Mouse (Mus musculus) MEL (cell line): ENCODE data around the gene Maf. TPM values are rescaled to one million over a fixed set of nuclear protein-coding genes. Genes with fewer than 3 reads are reported as not detected.

Experiments
- DNase-seq: peaks from one replicate; pipeline ENCODE4 v3.0.0; 2011; ENCODE audit warnings: low read depth, low spot score
- H3K27ac ChIP-seq: 2 replicates; pipeline ENCODE4 v1.5.1; 2012; ENCODE audit warnings: low read depth, mild to moderate bottlenecking, control low read depth, low read length, moderate library complexity; ENCODE audit not compliant: control insufficient read depth
- H3K27me3 ChIP-seq, 2 experiments: fragments of 150-350 bp in 1 of 2; sonication (generic) in 1 of 2; 2 replicates each; pipeline ENCODE4 v1.6.1; 2012; ENCODE audit warnings: low read length in 2 of 2, mild to moderate bottlenecking in 2 of 2, improper control_type of control experiment in 1 of 2, moderate library complexity in 1 of 2; ENCODE audit not compliant: insufficient read depth in 2 of 2, control insufficient read depth in 1 of 2
- H3K36me3 ChIP-seq, 2 experiments: 2 replicates each; pipeline ENCODE4 v1.6.1; 2012 to 2014; ENCODE audit warnings: low read length in 2 of 2, improper control_type of control experiment in 1 of 2, inconsistent platforms in 1 of 2, mild to moderate bottlenecking in 1 of 2; ENCODE audit not compliant: insufficient read depth in 2 of 2, control insufficient read depth in 1 of 2
- H3K4me1 ChIP-seq, 2 experiments: fragments of 150-350 bp in 1 of 2; sonication (generic) in 1 of 2; 2 replicates each; pipeline ENCODE4 v1.6.1; 2012; ENCODE audit warnings: low read length in 2 of 2, improper control_type of control experiment in 1 of 2, mild to moderate bottlenecking in 1 of 2; ENCODE audit not compliant: insufficient read depth in 2 of 2, control insufficient read depth in 1 of 2
- H3K4me3 ChIP-seq, 2 experiments: fragments of 150-350 bp in 1 of 2; sonication (generic) in 1 of 2; 2 replicates each; pipeline ENCODE4 v1.5.1; 2012; ENCODE audit warnings: low read depth in 2 of 2, low read length in 2 of 2, mild to moderate bottlenecking in 2 of 2, moderate library complexity in 2 of 2, control low read depth in 1 of 2, improper control_type of control experiment in 1 of 2; ENCODE audit not compliant: control insufficient read depth in 1 of 2, insufficient read depth in 1 of 2
- H3K79me2 ChIP-seq: 2 replicates; pipeline ENCODE4 v1.6.1; 2012; ENCODE audit warnings: mild to moderate bottlenecking, low read length, moderate library complexity; ENCODE audit not compliant: control insufficient read depth, poor library complexity, insufficient read depth
- H3K9ac ChIP-seq: 2 replicates; pipeline ENCODE4 v1.6.1; 2012; ENCODE audit warnings: low read depth, mild to moderate bottlenecking, control low read depth, low read length, moderate library complexity; ENCODE audit not compliant: control insufficient read depth, poor library complexity, severe bottlenecking
- H3K9me3 ChIP-seq: fragments of 150-350 bp; sonication (generic); replicated peaks from 2 replicates; pipeline ENCODE4 v1.6.1; 2012; ENCODE audit warnings: mild to moderate bottlenecking, low read length, improper control_type of control experiment, moderate library complexity; ENCODE audit not compliant: insufficient read depth
- BHLHE40 ChIP-seq: IDR thresholded peaks from 2 replicates; pipeline ENCODE4 v1.6.1; 2012; ENCODE audit warnings: low read depth, mild to moderate bottlenecking, inconsistent platforms, low read length, improper control_type of control experiment, borderline replicate concordance
- CHD2 ChIP-seq: IDR thresholded peaks from 2 replicates; pipeline ENCODE4 v1.6.1; 2011; ENCODE audit warnings: low read length, improper control_type of control experiment
- CTCF ChIP-seq, 3 experiments: IDR thresholded peaks in 2 of 3; conservative IDR thresholded peaks in 1 of 3; 2 replicates each; pipeline ENCODE4 v1.5.1; 2011 to 2012; ENCODE audit warnings: low read length in 3 of 3, low read depth in 2 of 3, mild to moderate bottlenecking in 2 of 3, improper control_type of control experiment in 1 of 3, inconsistent platforms in 1 of 3, mixed read lengths in 1 of 3, moderate library complexity in 1 of 3; ENCODE audit not compliant: control insufficient read depth in 1 of 3, insufficient read depth in 1 of 3, poor library complexity in 1 of 3, severe bottlenecking in 1 of 3
- ELF1 ChIP-seq: IDR thresholded peaks from 2 replicates; pipeline ENCODE4 v1.6.1; 2014; ENCODE audit warnings: low read depth, mild to moderate bottlenecking, inconsistent platforms, low read length, improper control_type of control experiment, moderate library complexity
- GABPA ChIP-seq: IDR thresholded peaks from 2 replicates; pipeline ENCODE4 v1.6.1; 2012; ENCODE audit warnings: low read depth, mild to moderate bottlenecking, inconsistent platforms, low read length, improper control_type of control experiment, moderate library complexity
- GATA1 ChIP-seq: IDR thresholded peaks from 2 replicates; pipeline ENCODE4 v1.6.1; 2011; ENCODE audit warnings: low read depth, low read length, improper control_type of control experiment
- JUND ChIP-seq: IDR thresholded peaks from 2 replicates; pipeline ENCODE4 v1.6.1; 2011; ENCODE audit warnings: low read depth, mild to moderate bottlenecking, improper control_type of control experiment, low read length
- KAT2A ChIP-seq: conservative IDR thresholded peaks from 2 replicates; pipeline ENCODE4 v1.6.1; 2012; ENCODE audit warnings: low read depth, low read length, improper control_type of control experiment, inconsistent platforms
- MAZ ChIP-seq: IDR thresholded peaks from 2 replicates; pipeline ENCODE4 v1.6.1; 2012; ENCODE audit warnings: low read depth, mild to moderate bottlenecking, inconsistent platforms, low read length, improper control_type of control experiment
- MEF2A ChIP-seq: IDR thresholded peaks from 2 replicates; pipeline ENCODE4 v1.6.1; 2014; ENCODE audit warnings: low read depth, mild to moderate bottlenecking, inconsistent platforms, low read length, improper control_type of control experiment; ENCODE audit not compliant: poor library complexity, insufficient replicate concordance, severe bottlenecking; ENCODE audit errors: extremely low read depth
- MXI1 ChIP-seq: IDR thresholded peaks from 2 replicates; pipeline ENCODE4 v1.6.1; 2011; ENCODE audit warnings: mild to moderate bottlenecking, low read depth, low read length, improper control_type of control experiment
- MYB ChIP-seq: IDR thresholded peaks from 2 replicates; pipeline ENCODE4 v1.6.1; 2011; ENCODE audit warnings: mild to moderate bottlenecking, low read depth, low read length, improper control_type of control experiment
- MYC ChIP-seq: IDR thresholded peaks from 2 replicates; pipeline ENCODE4 v1.6.1; 2011; ENCODE audit warnings: low read depth, mild to moderate bottlenecking, low read length, improper control_type of control experiment, moderate library complexity
- NELFE ChIP-seq: IDR thresholded peaks from 2 replicates; pipeline ENCODE4 v1.6.1; 2011; ENCODE audit warnings: low read depth, low read length, improper control_type of control experiment
- NRF1 ChIP-seq: IDR thresholded peaks from 2 replicates; pipeline ENCODE4 v1.6.1; 2014; ENCODE audit warnings: low read depth, mild to moderate bottlenecking, inconsistent platforms, low read length, improper control_type of control experiment, moderate library complexity; ENCODE audit not compliant: poor library complexity, insufficient read depth, severe bottlenecking
- POLR2A ChIP-seq, 2 experiments: IDR thresholded peaks; 2 replicates each; pipeline ENCODE4 v1.6.1; 2011 to 2012; ENCODE audit warnings: low read length in 2 of 2, mild to moderate bottlenecking in 2 of 2, control low read depth in 1 of 2, improper control_type of control experiment in 1 of 2, low read depth in 1 of 2, moderate library complexity in 1 of 2; ENCODE audit not compliant: control insufficient read depth in 1 of 2, insufficient read depth in 1 of 2, poor library complexity in 1 of 2
- POLR2AphosphoS2 ChIP-seq: IDR thresholded peaks from 2 replicates; pipeline ENCODE4 v1.6.1; 2011; ENCODE audit warnings: low read length, improper control_type of control experiment
- POLR2AphosphoS5 ChIP-seq: IDR thresholded peaks from 2 replicates; pipeline ENCODE4 v1.6.1; 2012; ENCODE audit warnings: low read depth, borderline replicate concordance, mild to moderate bottlenecking, inconsistent platforms, low read length, moderate library complexity, mixed read lengths
- RAD21 ChIP-seq: IDR thresholded peaks from 2 replicates; pipeline ENCODE4 v1.6.1; 2011; ENCODE audit warnings: mild to moderate bottlenecking, low read depth, low read length, improper control_type of control experiment
- RCOR1 ChIP-seq: IDR thresholded peaks from 2 replicates; pipeline ENCODE4 v1.6.1; 2012; ENCODE audit warnings: low read depth, mild to moderate bottlenecking, inconsistent platforms, low read length, improper control_type of control experiment
- TAL1 ChIP-seq: IDR thresholded peaks from 2 replicates; pipeline ENCODE4 v1.6.1; 2012; ENCODE audit warnings: mild to moderate bottlenecking, inconsistent platforms, low read length, moderate library complexity, mixed read lengths
- USF1 ChIP-seq: IDR thresholded peaks from 2 replicates; pipeline ENCODE4 v1.6.1; 2014; ENCODE audit warnings: low read depth, mild to moderate bottlenecking, inconsistent platforms, low read length, improper control_type of control experiment, moderate library complexity
- USF2 ChIP-seq, 2 experiments: IDR thresholded peaks; 2 replicates each; pipeline ENCODE4 v1.6.1; 2011 to 2012; ENCODE audit warnings: improper control_type of control experiment in 2 of 2, low read length in 2 of 2, borderline replicate concordance in 1 of 2, inconsistent platforms in 1 of 2, low read depth in 1 of 2, mild to moderate bottlenecking in 1 of 2; ENCODE audit not compliant: insufficient read depth in 1 of 2
- ZKSCAN1 ChIP-seq: IDR thresholded peaks from 2 replicates; pipeline ENCODE4 v1.6.1; 2012; ENCODE audit warnings: low read depth, mild to moderate bottlenecking, inconsistent platforms, low read length, improper control_type of control experiment, moderate library complexity
- ZMIZ1 ChIP-seq: IDR thresholded peaks from 2 replicates; pipeline ENCODE4 v1.6.1; 2012; ENCODE audit warnings: low read depth, mild to moderate bottlenecking, inconsistent platforms, low read length, improper control_type of control experiment, moderate library complexity
- ZNF384 ChIP-seq: IDR thresholded peaks from 2 replicates; pipeline ENCODE4 v1.6.1; 2012; ENCODE audit warnings: low read depth, mild to moderate bottlenecking, inconsistent platforms, low read length, improper control_type of control experiment
- polyA plus RNA-seq, 2 experiments: library from polyadenylated mRNA; stranded (reverse) in 1 of 2; unstranded in 1 of 2; fragments of >175 nt in 1 of 2; fragments of >200 nt in 1 of 2; gene quantifications; 2 replicates each; pipeline versions ENCODE4 v1.2.1 to v1.2.4; 2012; ENCODE audit warnings: low replicate concordance in 2 of 2, low read depth in 1 of 2; ENCODE audit not compliant: insufficient read length in 2 of 2, insufficient read depth in 1 of 2, missing spikeins in 1 of 2
- total RNA-seq: library from RNA; depleted of rRNA; stranded (reverse); fragments of 300-350 nt; gene quantifications from 2 replicates; pipeline ENCODE4 v1.2.3, GENCODE M21; 2012

Gene Maf
- total and polyA plus RNA-seq, 3 experiments = not detected

GRCm38 (mm10) chr8:115699151-115699550 is 8.4 kb downstream of the Maf start:
- no peak overlapping the region for H3K4me3 ChIP-seq
- no peaks in the 10 kb centered on the region for H3K27me3 ChIP-seq
- H3K4me1 ChIP-seq = no peaks in the 10 kb centered on the region
- H3K27ac ChIP-seq = no peak overlapping the region
- no peaks in the 10 kb centered on the region for H3K36me3 ChIP-seq
- H3K79me2 ChIP-seq = no peaks in the 10 kb centered on the region
- H3K9ac ChIP-seq = no peak overlapping the region
- no peak for DNase-seq
- H3K9me3 ChIP-seq = no peaks in the 10 kb centered on the region
- TF ChIP-seq ZMIZ1 (no peak), CTCF (IDR thresholded peaks at IDR 0.05 in 2 of 3, conservative IDR thresholded peaks at IDR 0.05 in 1 of 3; ENCODE audit: control insufficient read depth in 1 of 3, insufficient read depth in 1 of 3, low read depth in 2 of 3, low read length in 3 of 3, poor library complexity in 1 of 3, severe bottlenecking in 1 of 3) (no peak), JUND (no peak), NRF1 (no peak), CHD2 (no peak), MEF2A (no peak), GABPA (no peak), ZNF384 (no peak), MAZ (no peak), ZKSCAN1 (no peak), BHLHE40 (no peak), POLR2AphosphoS5 (no peak), MYB (no peak), POLR2A (IDR thresholded peaks at IDR 0.05; ENCODE audit: control insufficient read depth in 1 of 2, insufficient read depth in 1 of 2, low read depth in 1 of 2, low read length in 2 of 2, poor library complexity in 1 of 2) (no peak)
- TF ChIP-seq, all 39 proteins: peak for 0

- no peaks in the 10 kb centered on the region for H3K9me3 ChIP-seq
- no peak for DNase-seq
- no peaks in the 10 kb centered on the region for H3K36me3 ChIP-seq
- no peaks in the 10 kb centered on the region for H3K79me2 ChIP-seq
- no peaks in the 10 kb centered on the region for H3K27me3 ChIP-seq
- H3K4me1 ChIP-seq = no peaks in the 10 kb centered on the region
- no peak overlapping the region for H3K27ac ChIP-seq
- H3K4me3 ChIP-seq = no peak overlapping the region
- no peak for TF ChIP-seq USF1
- TF ChIP-seq KAT2A = no peak
- no peak for TF ChIP-seq MYC
- TF ChIP-seq CHD2 = no peak
- TF ChIP-seq RCOR1 = no peak
- TF ChIP-seq MYB = no peak
- TF ChIP-seq USF2 (IDR thresholded peaks at IDR 0.05; ENCODE audit: borderline replicate concordance in 1 of 2, insufficient read depth in 1 of 2, low read depth in 1 of 2, low read length in 2 of 2) = no peak
- TF ChIP-seq POLR2AphosphoS5 = no peak
- no peak for TF ChIP-seq TAL1
- TF ChIP-seq MXI1 = no peak
- TF ChIP-seq ELF1 = no peak
- TF ChIP-seq GATA1 = no peak
- no peak for TF ChIP-seq NELFE
- no peak for TF ChIP-seq RAD21
- no peak for TF ChIP-seq JUND
- no peak for TF ChIP-seq BHLHE40
- TF ChIP-seq POLR2AphosphoS2 = no peak
- no peak for TF ChIP-seq MAZ
- no peak overlapping the region for H3K9ac ChIP-seq
These were observed 10.2 kb downstream of the Maf start for GRCm38 (mm10) chr8:115697410-115697809.
